Mouse (Mus musculus) right cerebral cortex, postnatal 36 days (tissue): ENCODE results near the gene Tmem123.
A peak's percentile ranks its signal among the peaks of the same experiment; 100 is the strongest.

Experiments
- DNase-seq, 2 experiments: peaks; one replicate each; pipeline ENCODE4 v3.0.0; 2022; ENCODE audit warnings: low spot score in 2 of 2, mixed read lengths in 1 of 2

The Tmem123 gene

DNA sequence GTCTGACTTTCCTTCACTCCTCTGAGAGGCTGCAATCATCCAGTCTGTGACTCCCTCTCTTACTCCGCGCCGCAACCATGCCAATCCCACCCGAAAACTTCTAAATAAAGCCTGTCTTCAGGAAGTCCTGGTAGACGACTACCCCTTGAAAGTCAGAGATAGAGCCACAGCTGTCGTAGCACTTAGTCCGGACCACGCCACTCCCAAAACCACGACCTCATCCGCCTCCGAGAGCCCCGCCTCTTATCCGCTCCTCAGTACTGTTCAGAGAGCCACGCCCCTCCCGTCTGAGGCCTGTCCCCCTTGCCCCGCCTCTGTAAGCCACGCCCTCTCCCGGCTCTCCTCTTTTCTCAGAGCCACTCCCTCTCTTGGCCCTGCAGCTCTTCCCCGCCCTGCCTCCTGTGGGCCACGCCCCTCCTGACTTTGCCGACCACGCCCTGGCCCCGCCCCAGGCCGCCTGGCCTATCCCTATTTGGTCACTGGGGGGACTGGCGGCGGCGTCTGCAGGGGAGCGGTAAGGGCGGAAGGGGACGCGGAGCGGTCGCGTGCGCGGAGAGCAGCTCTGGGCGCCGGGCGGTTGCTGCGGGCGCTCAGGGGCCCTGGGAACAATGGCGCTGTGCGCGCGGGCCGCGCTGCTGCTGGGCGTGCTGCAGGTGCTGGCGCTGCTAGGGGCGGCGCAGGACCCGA is at the start of gene Tmem123:
Tmem123 (plus strand) TSS at position 428 of the 687 bp plus-strand sequence.
- DNase-seq, result peak; percentile 88 to 95

DNA sequence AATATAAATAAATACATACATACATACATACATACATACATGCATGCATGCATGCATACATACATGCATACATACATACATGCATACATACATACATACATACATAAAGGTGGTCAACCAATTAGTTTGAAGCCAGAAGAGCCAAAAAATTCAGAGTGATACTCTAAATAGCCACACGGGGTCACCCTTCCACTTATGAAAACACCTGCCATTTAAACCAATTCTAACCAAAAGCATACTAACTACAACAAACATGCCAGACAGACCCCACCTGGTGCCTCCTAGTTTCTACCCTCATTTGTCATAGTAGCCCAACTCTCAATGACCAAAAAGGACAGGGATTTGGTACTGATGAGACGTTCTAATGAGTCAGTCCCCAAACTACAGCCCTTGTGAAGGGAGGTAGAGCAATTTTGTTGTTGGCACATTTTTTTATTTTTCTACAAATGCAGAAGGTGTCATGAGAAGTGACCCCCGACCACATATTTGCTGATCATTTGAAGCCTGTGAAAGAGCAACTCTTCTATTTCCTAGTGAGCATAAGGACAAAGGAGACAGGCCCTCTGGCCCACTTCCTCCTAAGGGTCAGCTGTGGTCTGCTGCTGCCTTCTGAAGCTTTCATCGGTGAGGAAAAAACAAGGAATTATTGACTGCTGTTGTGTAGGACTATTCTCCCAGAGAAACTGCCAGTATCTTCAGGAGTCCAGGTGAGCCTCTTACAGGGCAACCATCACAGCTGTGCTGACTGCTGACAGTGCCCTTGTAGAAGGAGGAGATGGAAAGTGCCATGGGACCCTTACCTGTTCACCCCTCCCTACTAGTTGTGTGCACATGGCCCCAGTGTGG is 49.6 kb upstream of the Tmem123 start:
- DNase-seq, result peak in 1 of 2 experiments; percentile 7

DNA sequence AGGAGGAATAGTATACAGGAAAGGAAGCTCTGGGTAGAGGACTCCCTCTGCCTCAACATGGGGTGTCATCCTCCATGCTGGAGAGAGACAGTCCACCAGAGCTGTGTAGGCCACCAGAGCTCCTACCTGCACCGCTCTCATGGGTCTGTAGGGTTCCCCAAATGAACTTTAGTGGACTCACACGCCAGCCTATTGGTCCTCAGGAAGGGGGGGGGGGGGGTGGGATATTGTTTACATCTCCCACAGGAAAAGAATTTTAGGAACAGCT is 49.0 kb upstream of the Tmem123 start:
- no peak for DNase-seq

DNA sequence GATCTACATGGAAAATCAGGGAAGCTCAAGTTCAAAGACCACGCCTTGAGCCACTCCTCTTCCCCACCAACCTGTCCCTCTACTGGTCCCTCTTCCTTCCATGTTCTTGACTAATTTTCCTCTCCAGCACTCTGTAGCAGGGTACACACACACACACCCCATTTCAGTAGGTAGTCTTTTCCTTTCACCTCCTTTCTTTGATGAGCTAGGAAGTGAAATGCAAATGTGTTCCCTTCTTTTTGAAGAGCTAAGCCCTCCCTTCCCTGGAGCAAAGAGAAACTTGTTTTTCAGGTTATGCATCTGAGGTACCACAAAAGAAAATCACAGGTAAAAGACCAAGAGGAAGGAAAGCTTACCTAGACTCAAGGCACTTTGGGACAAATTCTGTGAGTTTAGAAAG is 42.3 kb upstream of the Tmem123 start:
- no peak for DNase-seq

DNA sequence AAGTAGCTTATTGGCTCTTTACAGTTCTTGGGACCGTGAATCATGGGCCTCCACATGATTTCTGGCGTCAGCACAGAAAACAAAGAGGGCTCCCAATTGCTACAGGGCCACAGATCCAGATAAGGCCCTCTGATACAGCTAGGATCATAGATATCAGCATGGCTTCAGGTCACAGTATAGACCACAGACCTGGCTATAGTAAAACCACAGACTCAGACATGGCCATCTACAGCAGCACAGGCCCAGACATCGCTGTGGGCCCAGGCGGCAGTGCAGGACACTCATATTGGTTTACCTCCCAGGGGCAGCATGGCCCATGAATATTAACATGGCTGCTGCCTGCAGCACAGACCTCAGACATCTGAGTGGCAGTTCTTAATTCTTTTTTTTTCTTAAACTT is 34.8 kb upstream of the Tmem123 start:
- DNase-seq, result no peak

DNA sequence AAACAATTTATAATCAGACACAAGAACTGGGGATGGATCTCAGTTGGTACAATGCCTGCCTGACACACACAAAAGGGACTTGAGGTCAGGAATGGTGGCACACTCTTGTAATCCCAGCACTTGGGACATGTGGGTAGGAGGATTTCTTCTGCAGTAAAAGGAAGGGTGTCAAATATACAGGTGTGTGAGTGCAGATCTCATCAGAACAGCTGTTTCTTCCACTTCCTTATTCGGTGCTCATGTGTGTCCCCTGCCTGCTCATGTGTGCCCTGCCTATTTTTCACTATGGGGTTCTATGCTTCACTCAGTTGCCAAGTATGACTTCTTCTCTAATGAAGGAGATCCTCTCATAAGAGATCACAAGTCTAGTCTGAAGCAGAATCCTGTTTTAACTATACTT is 21.1 kb upstream of the Tmem123 start:
- no peak for DNase-seq

DNA sequence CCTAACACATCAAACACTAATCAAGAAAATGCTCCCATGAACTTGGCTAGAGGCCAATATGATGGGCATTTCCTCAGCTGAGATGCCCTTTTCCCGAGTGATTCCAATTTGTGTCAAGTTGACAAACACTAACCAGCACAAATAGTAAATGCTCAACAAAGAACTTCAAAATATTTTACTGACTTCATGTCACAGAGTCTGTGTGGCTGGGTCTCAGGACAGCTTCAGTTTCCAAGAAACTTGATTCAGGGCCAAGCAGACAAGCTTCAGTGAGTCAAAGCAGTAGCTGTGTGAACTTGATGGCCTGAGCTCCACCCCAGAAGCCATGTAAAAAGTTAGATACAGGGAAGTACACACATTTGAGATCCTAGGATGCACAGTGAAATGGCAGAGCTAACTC is 19.7 kb upstream of the Tmem123 start:
- DNase-seq, result no peak

DNA sequence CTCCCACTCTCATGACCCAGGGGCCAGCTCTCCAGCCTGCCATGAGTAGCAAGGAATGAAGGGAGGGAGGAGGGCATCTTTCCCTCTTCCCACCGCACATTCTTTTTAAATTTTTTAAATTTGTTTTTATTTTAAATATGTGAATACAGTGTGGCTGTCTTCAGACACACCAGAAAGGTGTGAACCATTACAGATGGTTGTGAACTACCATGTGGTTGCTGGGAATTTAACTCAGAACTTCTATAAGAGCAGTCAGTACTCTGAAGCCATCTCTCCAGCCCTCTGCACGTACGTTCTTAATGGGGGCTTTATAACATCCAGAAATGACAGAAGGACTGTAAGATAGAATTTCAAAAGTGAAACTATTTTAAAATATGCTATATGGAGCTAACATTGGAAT is 15.0 kb upstream of the Tmem123 start:
- no peak for DNase-seq

DNA sequence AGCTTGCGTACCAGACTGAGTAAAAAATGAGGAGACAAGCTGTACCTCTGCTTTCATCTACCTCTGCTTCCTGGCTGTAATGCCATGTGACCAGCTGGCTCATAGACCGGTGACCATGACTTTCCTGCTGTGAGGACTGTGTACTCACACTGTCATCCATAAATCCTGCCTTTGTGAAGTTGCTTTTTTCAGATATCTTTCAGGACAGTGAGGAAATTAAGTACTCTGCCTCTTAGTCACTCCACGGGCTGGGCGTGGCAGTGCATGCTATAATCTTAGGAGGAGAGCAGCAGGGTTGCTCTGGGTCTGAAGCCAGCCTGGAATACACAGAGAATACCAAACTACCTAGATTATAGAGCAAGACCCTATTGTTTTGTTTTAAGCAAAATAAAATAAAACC is 14.3 kb upstream of the Tmem123 start:
- no peak for DNase-seq

DNA sequence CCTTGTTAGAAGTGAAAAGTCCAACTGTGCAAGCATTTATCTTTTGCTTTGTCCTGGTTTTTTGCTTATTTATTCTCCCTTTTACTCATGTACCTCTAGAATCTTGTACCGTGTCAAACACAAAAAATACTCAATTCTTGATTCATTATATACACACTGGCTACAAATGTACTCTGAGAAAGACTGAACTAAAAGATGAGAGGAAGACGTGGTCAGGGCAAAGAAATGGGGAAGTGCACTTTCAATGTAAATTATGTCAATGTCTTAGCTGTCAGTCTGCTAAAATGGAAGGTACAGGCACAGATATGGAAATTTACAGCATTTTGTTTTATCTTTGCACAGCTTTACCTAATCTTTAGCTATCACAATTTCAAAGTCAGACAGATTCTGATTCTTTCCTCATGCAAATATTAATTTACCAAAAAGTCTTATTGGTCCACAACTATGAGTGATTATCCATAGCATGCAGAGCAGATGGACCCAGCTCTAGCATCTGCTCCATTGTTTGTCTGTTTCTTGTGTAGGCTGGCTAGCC is 7.9 kb upstream of the Tmem123 start:
- DNase-seq, result no peak

DNA sequence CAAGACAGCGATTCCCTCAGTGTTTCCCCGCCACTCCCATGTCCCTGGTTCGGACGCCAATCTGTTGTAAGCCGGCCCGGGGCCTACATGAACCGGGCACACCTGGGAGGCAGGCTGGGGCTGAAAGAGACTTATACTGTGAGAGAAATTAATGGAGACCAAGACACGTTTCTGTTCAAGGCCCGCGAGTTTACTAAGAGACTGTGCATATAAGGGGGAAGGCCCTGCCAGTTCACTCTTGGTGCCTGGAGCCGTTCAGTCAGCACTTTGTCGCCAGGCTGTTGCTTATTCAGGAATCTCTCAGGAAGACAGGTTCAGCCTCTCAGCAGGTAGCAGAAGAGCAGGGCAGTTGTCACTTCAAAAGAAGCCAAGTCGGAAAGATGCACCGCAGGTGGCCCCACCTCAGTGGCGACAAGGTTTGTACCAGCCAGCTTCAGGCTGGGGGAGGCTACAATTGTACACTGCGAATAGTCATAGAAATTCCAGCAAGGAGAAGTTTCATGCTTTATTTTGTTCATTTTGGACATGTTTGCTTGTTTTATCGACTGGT is 1.9 kb upstream of the Tmem123 start:
- no peak for DNase-seq

DNA sequence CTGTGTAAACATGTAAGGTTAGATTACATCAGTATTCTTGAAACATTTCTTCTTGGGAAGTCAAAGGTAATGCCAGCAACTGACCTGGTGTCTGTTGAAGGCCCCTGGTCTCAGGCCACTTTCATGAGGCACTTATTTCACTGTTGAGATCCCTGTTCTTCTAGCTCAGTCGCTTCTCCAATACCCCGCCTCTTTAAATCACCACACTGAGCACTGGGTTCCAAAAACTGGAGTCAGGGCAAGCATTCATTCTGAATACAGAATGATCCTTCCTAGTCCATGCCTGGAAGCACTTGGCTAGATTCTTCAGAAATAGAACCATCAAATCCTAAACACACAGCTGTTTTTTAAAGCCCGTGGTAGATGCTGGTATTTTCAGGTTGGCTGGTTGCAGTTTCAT is 1.1 kb upstream of the Tmem123 start:
- no peak for DNase-seq

DNA sequence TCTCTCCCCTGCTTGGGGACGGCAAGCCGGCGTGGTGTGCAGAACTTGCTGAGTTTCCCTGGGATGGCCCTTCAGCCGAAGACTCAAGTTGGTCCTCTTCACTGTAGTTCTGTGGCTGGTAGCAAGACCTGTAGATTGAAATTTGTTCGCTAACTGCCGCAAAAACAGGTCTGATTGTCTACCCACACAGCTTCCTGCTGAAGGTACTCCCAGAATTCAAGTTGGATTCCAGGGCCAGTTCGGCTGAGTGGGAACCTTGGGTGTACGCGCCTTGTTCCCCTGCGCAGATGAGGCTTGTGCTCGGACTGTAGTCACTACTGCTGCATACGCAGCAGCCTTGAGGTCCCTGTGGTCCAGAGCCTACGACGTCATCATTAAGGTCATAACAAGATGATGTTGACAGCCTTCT is 626 bp downstream of the Tmem123 start:
- no peak for DNase-seq

DNA sequence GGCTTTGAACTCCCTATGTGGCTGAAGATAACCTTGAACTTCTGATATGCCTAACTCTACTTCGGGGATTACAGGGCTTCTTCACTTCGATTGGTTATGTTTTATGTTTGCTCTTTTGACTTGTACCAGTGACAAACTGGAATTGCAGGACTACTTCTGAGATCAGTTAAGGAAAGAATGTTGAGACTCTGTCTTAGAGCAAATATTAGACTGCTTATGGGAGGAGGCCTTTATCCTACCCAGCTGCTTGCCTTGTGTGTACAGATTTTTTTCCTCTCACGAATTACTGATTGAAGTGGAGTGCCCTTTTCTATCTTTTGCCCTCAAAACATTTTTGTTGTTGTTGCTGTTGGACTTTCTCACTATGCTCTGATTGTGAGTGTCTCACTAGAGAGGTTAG is 1.4 kb downstream of the Tmem123 start:
- DNase-seq, result no peak

DNA sequence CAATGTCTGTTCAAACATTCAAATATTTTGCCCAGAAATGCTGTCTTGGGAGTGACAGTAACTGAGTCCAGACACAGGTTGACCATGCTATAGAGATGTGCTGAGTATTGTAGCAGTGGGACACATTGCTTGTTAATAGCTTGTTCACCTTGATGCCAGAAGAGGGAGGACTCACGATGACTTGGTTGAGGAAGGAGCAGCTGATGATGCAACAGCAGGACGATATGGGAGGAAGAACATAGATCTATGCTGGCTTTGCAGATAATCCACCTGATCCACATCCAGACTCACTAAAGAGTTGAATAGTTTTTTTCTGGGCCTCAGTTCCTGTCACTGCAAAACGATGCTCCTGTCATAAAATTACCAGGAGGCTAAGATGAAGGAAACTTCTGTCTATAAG is 2.7 kb downstream of the Tmem123 start:
- no peak for DNase-seq

DNA sequence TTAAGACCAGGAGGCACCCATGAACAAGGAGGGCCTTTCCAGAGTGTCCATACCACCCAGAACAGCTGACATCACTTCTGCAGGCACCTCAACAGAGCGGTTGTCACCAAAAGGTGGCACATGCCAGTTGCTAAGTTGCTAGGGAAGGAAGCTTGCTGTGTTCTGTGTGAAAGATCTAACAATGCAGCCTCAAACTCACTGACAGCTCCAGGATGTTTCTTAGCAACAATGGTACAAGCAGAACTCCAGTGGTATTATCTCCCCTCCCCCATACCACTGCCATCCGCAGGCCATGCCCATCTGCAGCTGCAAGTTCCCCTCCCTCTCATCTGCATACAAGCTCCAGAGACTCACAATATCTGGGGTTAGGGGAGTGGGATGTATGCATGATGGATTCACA is 3.7 kb downstream of the Tmem123 start:
- DNase-seq, result no peak

DNA sequence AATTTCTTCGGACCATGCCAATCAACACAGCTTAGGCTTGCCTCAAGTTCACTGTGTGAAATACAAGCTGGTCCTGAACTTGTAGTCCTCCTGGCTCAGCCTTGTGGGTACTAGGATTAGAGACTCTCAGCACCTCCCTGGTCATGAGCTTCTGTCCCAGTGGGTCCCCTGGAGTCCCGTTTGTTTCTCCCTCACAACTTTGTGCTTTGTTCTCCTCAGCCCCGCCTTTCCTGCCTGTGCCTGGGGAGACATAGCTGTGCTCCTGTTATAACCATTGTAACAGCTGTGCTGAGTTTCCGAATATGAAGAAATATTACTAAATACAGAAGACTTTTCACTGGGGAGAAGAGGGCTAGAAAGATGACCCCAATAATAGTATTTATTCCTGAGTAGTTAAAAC is 5.2 kb downstream of the Tmem123 start:
- DNase-seq, result no peak

DNA sequence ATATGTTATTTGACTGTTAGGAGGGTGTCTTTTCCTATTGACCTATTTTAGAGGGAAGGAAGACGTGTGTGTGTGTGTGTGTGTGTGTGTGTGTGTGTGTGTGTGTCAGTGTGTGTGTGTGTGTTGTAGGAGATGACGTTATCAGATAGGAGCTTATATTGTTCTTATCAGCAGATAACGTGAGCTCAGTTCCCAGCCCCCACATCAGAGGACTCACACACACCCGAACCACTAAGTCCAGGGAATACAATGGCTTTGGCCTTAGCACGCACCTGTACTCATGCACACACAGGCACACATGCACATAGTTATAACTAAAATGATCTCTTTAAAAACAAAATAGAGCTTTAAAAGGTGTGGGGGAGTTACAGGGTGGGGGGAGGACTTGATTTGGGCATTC is 5.7 kb downstream of the Tmem123 start:
- no peak for DNase-seq

DNA sequence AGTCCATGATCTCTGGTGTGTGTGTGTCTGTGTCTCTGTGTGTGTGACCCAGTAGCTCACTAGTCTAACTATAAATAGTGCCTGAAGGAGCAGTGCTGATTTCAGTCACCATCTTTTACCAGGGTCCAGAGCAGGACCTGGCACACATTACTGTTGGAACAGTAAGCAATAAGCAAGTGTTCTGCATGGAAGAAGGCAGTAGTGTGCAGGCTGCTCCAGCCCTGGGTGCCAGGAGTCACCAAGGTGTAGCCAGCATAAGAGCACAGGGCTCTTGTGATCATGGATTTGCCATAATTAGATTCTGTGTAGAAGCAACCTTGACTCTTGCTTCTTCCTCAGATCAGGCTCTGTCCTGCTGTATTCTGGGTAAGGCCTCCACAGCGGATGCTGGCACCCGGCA is 8.5 kb downstream of the Tmem123 start:
- no peak for DNase-seq

DNA sequence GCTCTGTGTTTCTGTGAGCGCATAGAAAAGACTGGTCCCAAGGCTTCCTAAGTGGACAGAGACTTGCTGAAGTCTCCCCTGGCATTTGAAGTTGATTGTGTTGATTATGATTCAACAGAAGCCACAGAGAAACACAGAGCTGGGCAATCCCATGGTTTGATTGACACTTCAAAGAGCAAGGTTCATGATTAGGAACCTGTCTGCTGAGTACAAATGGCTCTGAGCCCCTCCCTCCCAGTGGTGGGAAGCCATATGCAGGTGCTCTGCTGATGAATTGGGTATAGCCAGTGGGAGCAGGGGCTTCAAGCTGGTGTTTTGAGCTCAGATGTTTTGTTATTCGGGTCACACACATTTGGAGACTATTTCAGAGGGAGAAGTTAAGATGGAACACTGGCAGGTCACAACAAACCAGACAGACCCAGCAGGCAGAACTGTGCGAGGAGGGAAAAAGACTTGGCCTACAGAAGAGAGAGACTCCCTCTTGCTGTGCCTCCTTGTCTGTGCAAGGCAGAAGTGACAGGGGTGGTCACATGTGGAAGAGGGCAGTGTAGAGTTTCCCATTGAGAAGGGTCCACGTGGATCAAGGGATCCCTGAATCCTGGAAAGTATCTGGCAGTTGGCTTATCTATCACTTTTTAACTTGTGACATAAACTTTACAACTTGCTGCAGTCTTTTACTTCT is 9.1 kb downstream of the Tmem123 start:
- DNase-seq, result no peak

DNA sequence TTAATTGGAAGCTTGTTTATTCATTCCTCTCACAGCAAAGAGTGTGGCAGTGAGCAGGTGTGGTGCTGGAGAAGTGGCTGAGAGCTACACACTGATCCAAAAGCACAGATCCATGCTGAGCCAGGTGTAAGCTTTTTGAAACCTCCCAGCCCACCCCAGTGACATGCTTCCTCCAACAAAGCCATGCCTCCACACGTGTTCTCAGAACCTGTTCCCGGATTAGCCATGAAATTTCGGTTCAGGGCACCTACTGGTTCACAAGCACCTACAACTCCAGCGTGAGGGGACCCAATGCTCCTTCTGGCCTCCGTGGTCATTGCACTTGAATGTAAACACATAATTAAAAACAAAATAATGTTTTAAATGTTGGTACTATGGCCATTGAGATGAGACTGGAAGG is 9.8 kb downstream of the Tmem123 start:
- DNase-seq, result no peak

DNA sequence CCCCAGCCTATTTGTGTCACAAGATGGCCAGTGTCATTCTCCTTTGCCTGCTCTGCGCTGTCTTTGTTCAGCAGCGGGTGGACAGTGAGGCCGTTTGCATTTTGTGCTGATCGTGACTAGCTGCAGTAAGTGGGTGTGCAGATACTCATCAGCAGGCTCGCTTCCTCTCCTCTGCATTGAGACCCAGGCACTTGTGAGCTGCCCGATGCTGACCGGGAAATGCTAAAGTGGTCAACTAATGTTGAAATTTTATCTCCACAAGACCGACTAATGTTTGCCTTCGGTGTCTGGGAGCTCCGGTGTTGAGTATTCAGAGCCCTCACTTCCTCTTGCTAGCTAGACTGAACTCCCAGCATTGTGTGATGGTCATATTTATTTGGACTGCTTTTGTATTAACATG is 10.7 kb downstream of the Tmem123 start:
- no peak for DNase-seq

DNA sequence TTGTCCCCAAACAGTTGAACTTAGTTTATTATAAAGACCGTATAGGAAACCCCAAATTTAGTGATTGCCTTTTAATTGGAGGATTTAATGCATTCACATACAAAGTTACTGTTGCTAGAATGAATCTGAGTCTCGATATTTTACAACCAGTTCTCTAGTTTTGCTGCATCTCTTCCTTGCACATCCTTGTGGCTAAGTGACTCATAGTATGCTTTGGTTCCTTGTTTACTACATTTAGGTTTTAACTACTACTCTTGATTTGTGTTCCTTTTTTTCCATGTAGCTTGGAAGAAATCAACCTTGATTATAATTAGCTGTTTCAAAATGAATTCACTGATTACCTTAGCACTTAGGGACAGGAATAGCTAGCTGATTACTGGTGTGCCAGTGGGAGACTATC is 11.2 kb downstream of the Tmem123 start:
- DNase-seq, result no peak
